Mouse (Mus musculus) kidney, postnatal 0 days (tissue): ENCODE results near the gene Tent5a. TPM values are rescaled to one million over a fixed set of nuclear protein-coding genes. Genes with fewer than 3 reads are reported as not detected.

Source experiments
- ATAC-seq: fragments of 200-750 bp; cut with Nextera tagmentation; replicated peaks from 2 replicates; pipeline ENCODE4 v1.8.0; 2017; ENCODE audit warnings: low read depth, moderate number of reproducible peaks, moderate TSS enrichment, moderate library complexity; ENCODE audit not compliant: low FRiP score
- DNase-seq: peaks from one replicate; pipeline ENCODE4 v3.0.0-alpha.2; 2016; ENCODE audit warnings: low spot score
- H3K27ac ChIP-seq: fragments of 300-500 bp; sonication (generic); 2 replicates; pipeline ENCODE4 v1.5.1; 2014; ENCODE audit warnings: mild to moderate bottlenecking
- H3K27me3 ChIP-seq: fragments of 300-500 bp; sonication (generic); 2 replicates; pipeline ENCODE4 v1.6.1; 2014; ENCODE audit warnings: low read length, mixed read lengths; ENCODE audit not compliant: insufficient read depth
- H3K36me3 ChIP-seq: fragments of 300-500 bp; sonication (generic); 2 replicates; pipeline ENCODE4 v1.6.1; 2014; ENCODE audit warnings: low read length, mixed read lengths; ENCODE audit not compliant: insufficient read depth
- H3K4me1 ChIP-seq: fragments of 300-500 bp; sonication (generic); replicated peaks from 2 replicates; pipeline ENCODE4 v1.6.1; 2014; ENCODE audit warnings: antibody characterized with exemption, low read length, mixed read lengths; ENCODE audit not compliant: insufficient read depth
- H3K4me2 ChIP-seq: fragments of 300-500 bp; sonication (generic); 2 replicates; pipeline ENCODE4 v1.6.1; 2014; ENCODE audit warnings: mild to moderate bottlenecking, low read length, moderate library complexity, mixed read lengths
- H3K4me3 ChIP-seq: fragments of 300-500 bp; sonication (generic); replicated peaks from 2 replicates; pipeline ENCODE4 v1.5.1; 2014; ENCODE audit warnings: low read depth, low read length
- H3K9ac ChIP-seq: fragments of 300-500 bp; sonication (generic); 2 replicates; pipeline ENCODE4 v1.6.1; 2014; ENCODE audit warnings: low read depth, low read length
- H3K9me3 ChIP-seq: fragments of 300-500 bp; sonication (generic); replicated peaks from 2 replicates; pipeline ENCODE4 v1.6.1; 2016; ENCODE audit warnings: low read length, inconsistent platforms, mixed read lengths
- CTCF ChIP-seq: IDR thresholded peaks from 2 replicates; pipeline ENCODE4 v1.5.1; 2016; ENCODE audit warnings: antibody characterized with exemption, low read depth, mild to moderate bottlenecking, moderate library complexity
- WGBS: fragments of 180-500 bp; shearing (Covaris S2); extraction: QIAGEN DNeasy Blood & Tissue Kit; methylation state at CpG from one replicate; pipeline ENCODE4 v1.1.7; 2014; 5-methylcytosine and 5-hydroxymethylcytosine counted together
- polyA plus RNA-seq: library from polyadenylated mRNA; unstranded; fragments of >200 nt; fragmentation: Nextera tagmentation; extraction: Ambion mirVana; gene quantifications from 2 replicates; pipeline ENCODE4 v1.2.1, GENCODE M21; 2015

The Tent5a gene
- polyA plus RNA-seq: 3.7 and 3.9 TPM in 2 replicates

DNA sequence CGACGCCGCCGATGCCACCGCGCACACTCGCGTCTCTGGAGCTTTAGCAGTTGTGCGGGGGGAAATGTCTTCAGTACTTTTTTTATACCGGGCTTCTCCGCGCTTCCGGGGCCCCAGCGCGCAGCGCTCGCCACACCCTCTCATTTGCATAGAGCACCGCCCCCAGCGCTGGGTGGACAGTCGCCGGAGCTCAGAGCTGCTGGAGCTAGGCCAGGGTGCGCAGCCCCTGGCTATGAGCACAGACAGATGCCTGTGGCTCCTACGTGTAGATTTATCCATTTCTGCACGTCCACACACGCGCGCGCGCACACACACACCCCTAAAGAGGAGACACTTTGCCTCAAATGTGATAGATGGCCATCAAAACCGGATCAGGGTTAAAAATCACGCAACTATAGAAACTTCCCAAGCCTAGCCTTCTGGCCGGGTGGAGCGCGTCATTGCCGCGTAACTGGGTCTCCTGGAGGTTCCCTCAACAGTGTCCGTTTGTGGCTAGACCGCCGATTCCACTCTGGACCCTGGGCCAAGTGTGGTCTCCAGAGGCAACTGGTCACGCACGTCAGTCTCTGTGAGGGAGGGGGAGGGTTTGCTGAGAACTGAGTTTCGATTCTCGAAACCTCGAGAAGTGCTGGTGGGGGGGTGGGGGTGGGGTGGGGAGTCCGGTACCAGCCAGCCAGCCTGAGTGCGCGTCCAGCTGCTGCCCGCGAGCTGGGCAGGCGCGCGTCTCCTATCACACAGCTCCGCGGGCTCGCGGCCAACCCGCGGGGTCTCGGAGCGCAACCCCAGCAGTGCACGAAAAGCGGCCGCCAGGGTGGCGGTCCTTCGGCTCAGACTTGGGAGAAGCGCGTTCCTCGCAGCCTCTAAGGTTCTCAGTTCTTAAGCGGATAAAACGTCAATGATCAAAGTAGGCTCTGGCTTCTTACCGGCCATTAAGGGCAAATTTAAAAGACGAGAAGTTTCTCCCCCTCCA is at the start of gene Tent5a:
Gene Tent5a, minus strand, starts transcription at position 107 of the 970 bp plus-strand sequence.
- TF ChIP-seq CTCF: no peak
- under 1% methylated on average over 72 of the region's 72 CpGs for WGBS
- Histone ChIP-seq H3K36me3 (no peaks in the 10 kb centered on the region), H3K9ac (peak within 1 kb of the TSS; percentile 62), H3K9me3 (no peaks in the 10 kb centered on the region), H3K4me2 (peak within 1 kb of the TSS; percentile 96), H3K27ac (peak within 1 kb of the TSS; percentile 72), H3K27me3 (no peaks in the 10 kb centered on the region), H3K4me3 (peak within 1 kb of the TSS; percentile 71), H3K4me1 (no peaks in the 10 kb centered on the region; the same call in 1 of the 2 replicates)
- ATAC-seq: peak; percentile 91
- DNase-seq: peak; percentile 93

DNA sequence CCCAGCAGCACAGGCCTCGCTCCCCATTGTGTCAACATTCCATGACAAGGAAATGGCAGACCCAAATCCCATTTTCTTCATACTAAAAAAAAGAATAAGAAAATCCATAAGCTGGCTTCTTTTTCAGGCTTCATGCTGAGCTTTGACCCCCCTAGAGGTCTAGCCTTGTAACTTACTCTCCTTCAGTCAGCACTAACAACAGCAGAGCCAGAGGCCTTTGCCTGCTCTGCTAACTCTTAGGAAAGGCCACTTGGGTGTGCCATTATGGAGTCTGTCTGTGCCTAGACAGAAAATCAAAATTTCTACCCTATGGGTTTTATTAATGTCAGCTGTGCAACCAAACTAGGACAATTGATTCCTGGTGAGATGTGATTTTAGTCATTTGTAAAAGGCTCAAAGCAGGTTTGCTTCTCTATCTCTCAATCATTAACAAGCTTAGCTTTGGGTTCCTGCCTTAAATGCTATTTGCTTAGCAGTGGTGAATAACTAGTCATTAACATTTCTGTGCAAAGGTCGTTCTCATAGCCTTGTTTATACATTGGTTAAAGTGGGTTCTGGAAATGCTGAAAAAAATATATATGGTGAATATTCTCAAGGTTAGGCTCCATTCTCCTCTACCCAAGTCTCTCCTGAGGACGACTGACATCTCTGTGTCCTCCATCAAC is 49.6 kb upstream of the Tent5a start:
- Histone ChIP-seq H3K4me3 (no peak overlapping the region), H3K27ac (no peak overlapping the region), H3K4me1 (no peaks in the 10 kb centered on the region), H3K9ac (no peak overlapping the region), H3K36me3 (no peaks in the 10 kb centered on the region), H3K4me2 (no peak overlapping the region), H3K27me3 (no peaks in the 10 kb centered on the region), H3K9me3 (no peaks in the 10 kb centered on the region)
- WGBS: 84% methylated on average over 3 of the region's 3 CpGs
- ATAC-seq (0 out of 2 replicates have a peak, but pooled peaks have one; percentile 59), DNase-seq (peak; percentile 24)
- no peak for TF ChIP-seq CTCF

DNA sequence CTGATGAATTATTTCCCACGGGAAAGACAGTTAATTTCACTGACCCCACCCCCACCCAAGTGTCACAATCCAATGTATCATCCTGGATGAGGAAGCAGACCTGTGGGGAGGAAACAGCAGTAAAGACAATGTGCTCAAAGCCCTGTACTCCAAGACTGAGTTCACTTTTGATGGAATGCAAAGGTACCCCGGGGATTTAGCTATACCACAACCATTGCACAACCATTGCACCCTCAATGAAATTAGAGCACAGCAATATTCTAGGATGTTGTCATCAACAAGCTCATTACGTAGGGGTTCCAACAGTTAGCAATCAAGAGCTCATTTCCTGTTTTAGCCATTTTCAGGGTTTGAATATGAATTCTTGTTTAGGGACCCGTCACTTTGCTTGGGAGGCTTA is 48.0 kb upstream of the Tent5a start:
- no peak overlapping the region for H3K4me3 ChIP-seq
- H3K27me3 ChIP-seq: no peaks in the 10 kb centered on the region
- H3K9ac ChIP-seq: no peak overlapping the region
- H3K4me2 ChIP-seq: no peak overlapping the region
- DNase-seq: no peak
- H3K27ac ChIP-seq: no peak overlapping the region
- H3K9me3 ChIP-seq: no peaks in the 10 kb centered on the region
- H3K4me1 ChIP-seq: no peaks in the 10 kb centered on the region
- no peak for TF ChIP-seq CTCF
- H3K36me3 ChIP-seq: no peaks in the 10 kb centered on the region
- 65% methylated on average over 4 of the region's 4 CpGs for WGBS
- ATAC-seq: no peak

DNA sequence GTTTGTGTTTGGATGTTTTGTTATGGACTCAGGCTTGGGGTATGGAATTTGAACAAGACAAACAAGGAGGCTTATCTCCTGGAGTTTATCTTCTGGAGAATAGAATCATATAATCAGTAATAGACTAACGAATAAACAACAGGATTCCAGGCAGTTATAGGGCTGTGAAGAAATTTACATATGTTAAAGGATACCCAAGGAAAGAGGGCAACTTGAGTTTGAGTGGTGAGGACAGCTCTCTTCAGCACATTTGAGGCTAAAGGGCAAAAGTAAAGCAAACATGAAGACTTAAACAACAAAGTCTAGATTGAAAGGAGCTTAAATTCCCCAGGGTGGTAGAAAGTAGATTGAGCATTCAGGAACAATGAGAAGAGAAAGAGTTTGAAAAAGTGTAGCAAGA is 44.9 kb upstream of the Tent5a start:
- WGBS: 71% methylated on average over 1 of the region's 1 CpGs
- TF ChIP-seq CTCF: no peak
- Histone ChIP-seq H3K4me2 (no peak overlapping the region), H3K36me3 (no peaks in the 10 kb centered on the region), H3K9me3 (no peaks in the 10 kb centered on the region), H3K9ac (no peak overlapping the region), H3K4me3 (no peak overlapping the region), H3K27ac (no peak overlapping the region), H3K27me3 (no peaks in the 10 kb centered on the region), H3K4me1 (no peaks in the 10 kb centered on the region)
- DNase-seq: peak; percentile 24
- ATAC-seq: peak; percentile 69

DNA sequence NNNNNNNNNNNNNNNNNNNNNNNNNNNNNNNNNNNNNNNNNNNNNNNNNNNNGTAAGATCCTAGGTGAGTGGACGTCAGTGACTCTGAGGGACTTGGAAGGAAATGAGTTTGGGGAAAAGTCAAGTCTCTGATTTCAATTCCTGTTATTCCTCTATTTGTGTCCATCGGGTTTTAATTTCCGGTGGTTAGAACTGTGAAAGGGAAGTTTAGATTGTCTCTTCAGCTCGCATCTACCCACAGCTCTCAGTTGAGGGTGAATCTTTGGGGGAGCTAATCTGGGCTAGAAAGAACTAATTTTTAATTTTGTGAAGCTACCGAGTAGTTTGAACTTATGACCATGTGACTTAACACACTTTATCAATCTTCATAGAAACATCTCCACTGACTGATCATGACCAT is 42.4 kb upstream of the Tent5a start:
- 81% methylated on average over 5 of the region's 5 CpGs for WGBS
- H3K27me3 ChIP-seq: no peaks in the 10 kb centered on the region
- DNase-seq (no peak), ATAC-seq (no peak)
- H3K9ac ChIP-seq: no peak overlapping the region
- H3K27ac ChIP-seq: no peak overlapping the region
- no peaks in the 10 kb centered on the region for H3K36me3 ChIP-seq
- no peaks in the 10 kb centered on the region for H3K4me1 ChIP-seq
- H3K4me2 ChIP-seq: no peak overlapping the region
- H3K4me3 ChIP-seq: no peak overlapping the region
- no peak for TF ChIP-seq CTCF
- H3K9me3 ChIP-seq: no peaks in the 10 kb centered on the region

DNA sequence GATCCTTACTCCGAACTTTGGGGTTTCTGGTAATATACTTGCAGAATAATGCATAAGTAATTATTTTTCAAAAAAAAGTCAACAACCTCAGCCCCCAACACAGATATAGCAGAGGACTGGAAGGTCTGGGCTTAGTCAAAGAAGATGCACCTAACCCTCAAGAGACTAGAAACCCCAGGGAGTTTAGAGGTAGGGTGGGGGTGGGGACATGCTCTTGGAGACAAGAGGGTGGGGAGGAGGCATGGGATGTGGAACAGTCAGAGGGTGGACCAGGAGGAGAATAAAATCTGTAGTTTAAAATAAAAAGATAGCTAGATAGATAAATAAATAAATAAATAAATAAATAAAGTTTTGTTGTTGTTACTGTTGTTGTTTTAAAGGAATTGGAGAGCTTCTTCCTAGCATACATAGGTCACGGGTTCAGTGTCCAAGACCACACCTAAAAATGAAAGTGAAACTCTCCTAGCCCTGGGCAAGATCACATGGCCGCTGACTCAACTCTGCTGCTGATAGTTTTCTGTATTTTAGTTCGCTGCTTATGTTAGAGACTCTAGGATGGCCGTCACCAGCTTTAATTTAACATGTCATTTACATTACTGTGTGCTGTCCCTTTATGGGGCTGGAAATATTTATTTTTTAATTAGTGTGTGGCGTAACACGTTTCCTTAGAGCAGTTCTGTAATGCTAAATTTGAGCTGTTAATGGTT is 30.2 kb upstream of the Tent5a start:
- Histone ChIP-seq H3K4me3 (no peak overlapping the region), H3K27me3 (no peaks in the 10 kb centered on the region), H3K36me3 (no peaks in the 10 kb centered on the region), H3K4me1 (no peaks in the 10 kb centered on the region), H3K4me2 (no peak overlapping the region), H3K27ac (no peak overlapping the region), H3K9ac (no peak overlapping the region), H3K9me3 (no peaks in the 10 kb centered on the region)
- no peak for TF ChIP-seq CTCF
- DNase-seq: no peak
- ATAC-seq: no peak
- 81% methylated on average over 7 of the region's 7 CpGs for WGBS
